Mouse (Mus musculus): ENCODE measurements around the gene Lemd2. TPM values are rescaled to one million over a fixed set of nuclear protein-coding genes. Genes with fewer than 3 reads are reported as not detected.

The Lemd2 gene
- polyA plus RNA-seq, 1 experiment from 2014 or later: 14.4 TPM

DNA sequence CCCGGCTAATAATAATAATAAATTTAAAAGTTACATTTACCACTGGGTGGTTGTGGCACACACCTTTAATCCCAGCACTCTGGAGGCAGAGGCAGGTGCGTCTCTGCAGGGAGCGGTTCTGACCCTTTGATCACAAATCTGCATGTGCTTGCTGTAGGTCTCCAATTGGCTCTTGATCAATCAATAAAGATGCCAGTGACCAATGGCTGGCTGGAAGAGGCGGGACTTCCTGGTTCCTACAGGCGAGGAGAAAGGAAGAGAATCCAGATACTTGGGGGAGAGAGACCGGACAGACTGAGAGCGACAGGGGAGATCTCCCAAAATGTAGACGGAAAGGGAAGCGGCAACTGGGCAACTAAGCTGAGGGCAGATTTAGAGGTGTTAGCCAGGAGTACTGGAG, 26.2 kb downstream of the Lemd2 start:
- 84% methylated on average over 9 of the region's 9 CpGs for WGBS
- no peak overlapping the region for H3K4me3 ChIP-seq
- no peaks in the 10 kb centered on the region for H3K9me3 ChIP-seq
- H3K27me3 ChIP-seq (ENCODE audit: insufficient read depth, poor library complexity, severe bottlenecking): peaks cover 2% of the 10 kb centered on the region; the same call in 1 of the 2 replicates
- no peak overlapping the region for H3K27ac ChIP-seq
- no peaks in the 10 kb centered on the region for H3K36me3 ChIP-seq
- peaks cover 19% of the 10 kb centered on the region for H3K4me1 ChIP-seq
- no peak for DNase-seq (ENCODE audit: low spot score)

- no peak for DNase-seq (ENCODE audit: low spot score)
- Histone ChIP-seq H3K36me3 (no peaks in the 10 kb centered on the region), H3K27ac (no peak overlapping the region), H3K27me3 (ENCODE audit: insufficient read depth, poor library complexity, severe bottlenecking) (peaks cover 6% of the 10 kb centered on the region; the same call in 1 of the 2 replicates), H3K9me3 (no peaks in the 10 kb centered on the region), H3K4me3 (no peak overlapping the region), H3K4me1 (peaks cover 19% of the 10 kb centered on the region)
- 90% methylated on average over 4 of the region's 4 CpGs for WGBS
These were observed 27.5 kb downstream of the Lemd2 start for GRCm38 (mm10) chr17:27176754-27177153.

GRCm38 (mm10) chr17:27176287-27176686, 28.0 kb downstream of the Lemd2 start:
- no peak overlapping the region for H3K4me3 ChIP-seq
- H3K27ac ChIP-seq: no peak overlapping the region
- no peaks in the 10 kb centered on the region for H3K36me3 ChIP-seq
- no peak for DNase-seq (ENCODE audit: low spot score)
- WGBS: 61% methylated on average over 3 of the region's 3 CpGs
- H3K27me3 ChIP-seq (ENCODE audit: insufficient read depth, poor library complexity, severe bottlenecking): peaks cover 6% of the 10 kb centered on the region; the same call in 1 of the 2 replicates
- H3K4me1 ChIP-seq: peaks cover 14% of the 10 kb centered on the region
- no peaks in the 10 kb centered on the region for H3K9me3 ChIP-seq

DNA sequence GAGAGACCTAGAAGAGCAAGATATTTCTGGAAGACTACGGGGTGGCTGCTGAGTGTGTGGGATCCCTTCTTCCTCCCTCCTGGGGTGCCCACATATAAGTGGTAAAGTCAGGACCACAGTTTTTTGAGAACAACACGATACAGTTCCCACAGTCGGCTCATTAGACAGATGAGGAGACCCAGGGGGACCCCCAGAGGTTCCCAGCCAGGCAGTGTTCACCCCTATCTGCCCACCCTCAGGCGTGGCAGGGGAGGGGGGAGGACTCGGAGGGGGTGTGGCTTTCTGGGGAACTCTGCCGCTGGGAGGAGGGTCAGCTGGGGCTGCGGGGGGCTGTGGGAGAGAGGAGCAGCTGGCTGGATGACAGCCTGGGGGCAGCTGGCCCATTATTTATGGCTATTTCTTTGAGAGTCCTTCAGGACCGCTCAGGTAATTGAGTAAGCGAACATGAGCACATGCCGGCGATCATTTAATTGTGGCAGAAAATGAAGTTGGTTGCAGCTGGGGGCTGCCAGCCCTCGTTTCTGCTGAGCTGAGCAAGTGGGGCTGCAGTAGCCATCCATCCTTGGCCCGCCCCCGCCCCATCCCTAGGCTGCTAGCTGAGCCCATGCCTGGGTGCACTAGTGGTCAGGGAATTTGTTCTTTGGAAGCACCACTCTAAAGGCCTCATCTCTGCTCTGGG, 28.9 kb downstream of the Lemd2 start:
- 49% methylated on average over 14 of the region's 14 CpGs for WGBS
- H3K27ac ChIP-seq: no peak overlapping the region
- peaks cover 13% of the 10 kb centered on the region for H3K4me1 ChIP-seq
- peaks cover 6% of the 10 kb centered on the region; the same call in 1 of the 2 replicates for H3K27me3 ChIP-seq (ENCODE audit: insufficient read depth, poor library complexity, severe bottlenecking)
- DNase-seq (ENCODE audit: low spot score): no peak
- no peaks in the 10 kb centered on the region for H3K36me3 ChIP-seq
- no peaks in the 10 kb centered on the region for H3K9me3 ChIP-seq
- no peak overlapping the region for H3K4me3 ChIP-seq

DNA sequence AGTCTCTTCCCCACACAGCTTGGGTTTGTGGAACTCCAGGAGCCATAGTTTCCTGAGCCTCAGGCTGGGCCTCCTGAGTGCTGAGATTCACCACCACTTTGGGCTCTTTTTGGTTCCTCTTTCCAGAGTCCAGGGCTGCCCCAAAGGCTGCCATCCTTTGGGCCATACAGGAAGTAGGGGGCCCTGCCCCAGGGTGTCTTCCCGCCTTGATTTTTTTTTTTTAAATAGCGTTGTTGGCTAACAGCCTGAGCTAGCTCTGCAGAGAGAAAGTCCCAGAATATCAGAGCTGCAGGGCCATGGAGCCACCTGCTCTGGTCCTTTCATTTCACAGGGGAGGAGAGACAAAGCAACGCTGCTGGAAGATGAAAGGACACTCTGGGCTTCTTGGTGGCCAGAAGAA, 30.6 kb downstream of the Lemd2 start:
- Histone ChIP-seq H3K9me3 (no peaks in the 10 kb centered on the region), H3K4me3 (no peak overlapping the region), H3K27ac (no peak overlapping the region), H3K27me3 (ENCODE audit: insufficient read depth, poor library complexity, severe bottlenecking) (peaks cover 11% of the 10 kb centered on the region; the same call in 1 of the 2 replicates), H3K4me1 (peaks cover 7% of the 10 kb centered on the region), H3K36me3 (no peaks in the 10 kb centered on the region)
- DNase-seq (ENCODE audit: low spot score): no peak
- WGBS: 73% methylated on average over 3 of the region's 3 CpGs

GRCm38 (mm10) chr17:27172459-27172858, 31.8 kb downstream of the Lemd2 start:
- Histone ChIP-seq H3K27me3 (ENCODE audit: insufficient read depth, poor library complexity, severe bottlenecking) (peaks cover 11% of the 10 kb centered on the region; the same call in 1 of the 2 replicates), H3K9me3 (no peaks in the 10 kb centered on the region), H3K27ac (no peak overlapping the region), H3K4me3 (no peak overlapping the region), H3K4me1 (peaks cover 7% of the 10 kb centered on the region), H3K36me3 (no peaks in the 10 kb centered on the region)
- WGBS: 81% methylated on average over 9 of the region's 9 CpGs
- DNase-seq (ENCODE audit: low spot score): no peak

DNA sequence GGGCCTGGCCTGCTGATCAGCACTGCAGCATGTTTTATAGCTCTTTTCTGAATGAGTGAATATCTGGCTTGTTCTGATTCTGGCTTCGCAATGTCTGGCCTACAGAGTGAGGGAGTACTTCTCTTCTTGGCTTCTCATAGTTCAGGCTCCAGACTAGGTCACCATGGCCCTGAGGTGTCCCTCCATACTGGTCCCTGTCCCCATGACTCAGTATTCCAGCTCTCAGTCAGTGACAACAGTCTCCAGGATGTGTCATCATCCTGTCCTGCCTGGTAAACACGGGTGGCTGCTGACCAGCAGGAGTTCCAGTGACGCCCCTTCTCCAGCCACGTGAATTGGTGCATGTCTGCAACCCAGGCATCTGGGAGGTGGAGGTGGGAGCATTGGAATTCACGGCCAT, 33.1 kb downstream of the Lemd2 start:
- 71% methylated on average over 5 of the region's 5 CpGs for WGBS
- Histone ChIP-seq H3K4me3 (no peak overlapping the region), H3K4me1 (peaks cover 7% of the 10 kb centered on the region), H3K27me3 (ENCODE audit: insufficient read depth, poor library complexity, severe bottlenecking) (peaks cover 11% of the 10 kb centered on the region), H3K27ac (no peak overlapping the region), H3K9me3 (no peaks in the 10 kb centered on the region), H3K36me3 (no peaks in the 10 kb centered on the region)
- DNase-seq (ENCODE audit: low spot score): no peak

- Histone ChIP-seq H3K27ac (no peak overlapping the region), H3K36me3 (no peaks in the 10 kb centered on the region), H3K27me3 (ENCODE audit: insufficient read depth, poor library complexity, severe bottlenecking) (peaks cover 11% of the 10 kb centered on the region), H3K4me3 (no peak overlapping the region), H3K9me3 (no peaks in the 10 kb centered on the region), H3K4me1 (peaks cover 5% of the 10 kb centered on the region; the same call in 1 of the 2 replicates)
- no peak for DNase-seq (ENCODE audit: low spot score)
- 69% methylated on average over 11 of the region's 11 CpGs for WGBS
These were observed 34.1 kb downstream of the Lemd2 start for GRCm38 (mm10) chr17:27169952-27170695.

GRCm38 (mm10) chr17:27168569-27168968, 35.7 kb downstream of the Lemd2 start:
- Histone ChIP-seq H3K4me3 (no peak overlapping the region), H3K36me3 (no peaks in the 10 kb centered on the region), H3K4me1 (peaks cover 4% of the 10 kb centered on the region; the same call in 1 of the 2 replicates), H3K9me3 (no peaks in the 10 kb centered on the region), H3K27me3 (ENCODE audit: insufficient read depth, poor library complexity, severe bottlenecking) (peaks cover 19% of the 10 kb centered on the region), H3K27ac (no peak overlapping the region)
- 89% methylated on average over 4 of the region's 4 CpGs for WGBS
- DNase-seq (ENCODE audit: low spot score): no peak

DNA sequence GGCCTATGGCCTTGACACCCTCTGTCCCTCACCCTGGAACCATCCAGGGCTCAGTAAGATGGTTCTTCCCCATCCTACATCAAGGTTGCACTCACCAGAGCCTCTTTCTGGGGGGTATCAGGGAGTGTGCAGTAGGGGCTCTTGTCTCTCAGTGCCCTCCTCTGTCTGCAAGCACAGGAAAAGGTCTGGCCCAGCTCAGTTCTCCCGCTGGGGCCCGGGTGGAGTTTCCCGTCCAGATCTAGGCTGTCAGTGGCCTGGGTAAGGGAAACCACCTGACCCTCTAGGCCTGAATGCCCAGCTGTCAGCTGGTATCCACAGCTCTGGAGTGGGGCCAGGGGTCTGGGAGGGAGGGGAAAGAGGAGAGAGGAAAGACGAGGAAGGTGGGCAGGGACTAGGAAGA, 36.7 kb downstream of the Lemd2 start, which contains the start of gene Ip6k3:
Gene Ip6k3 (minus strand): TSS at position 251 of the 400 bp plus-strand sequence.
- peaks cover 4% of the 10 kb centered on the region; the same call in 1 of the 2 replicates for H3K4me1 ChIP-seq
- H3K36me3 ChIP-seq: no peaks in the 10 kb centered on the region
- no peaks in the 10 kb centered on the region for H3K9me3 ChIP-seq
- no peak within 1 kb of the TSS for H3K27ac ChIP-seq
- DNase-seq (ENCODE audit: low spot score): no peak
- peaks cover 15% of the 10 kb centered on the region; the same call in 1 of the 2 replicates for H3K27me3 ChIP-seq (ENCODE audit: insufficient read depth, poor library complexity, severe bottlenecking)
- WGBS: 51% methylated on average over 4 of the region's 4 CpGs
- H3K4me3 ChIP-seq: no peak within 1 kb of the TSS

- H3K9me3 ChIP-seq: no peaks in the 10 kb centered on the region
- no peak overlapping the region for H3K27ac ChIP-seq
- H3K27me3 ChIP-seq (ENCODE audit: insufficient read depth, poor library complexity, severe bottlenecking): peaks cover 15% of the 10 kb centered on the region; the same call in 1 of the 2 replicates
- 77% methylated on average over 6 of the region's 6 CpGs for WGBS
- H3K4me1 ChIP-seq: peaks cover 4% of the 10 kb centered on the region; the same call in 1 of the 2 replicates
- no peak for DNase-seq (ENCODE audit: low spot score)
- H3K36me3 ChIP-seq: no peaks in the 10 kb centered on the region
- no peak overlapping the region for H3K4me3 ChIP-seq
These were observed 37.4 kb downstream of the Lemd2 start for GRCm38 (mm10) chr17:27166901-27167300.

DNA sequence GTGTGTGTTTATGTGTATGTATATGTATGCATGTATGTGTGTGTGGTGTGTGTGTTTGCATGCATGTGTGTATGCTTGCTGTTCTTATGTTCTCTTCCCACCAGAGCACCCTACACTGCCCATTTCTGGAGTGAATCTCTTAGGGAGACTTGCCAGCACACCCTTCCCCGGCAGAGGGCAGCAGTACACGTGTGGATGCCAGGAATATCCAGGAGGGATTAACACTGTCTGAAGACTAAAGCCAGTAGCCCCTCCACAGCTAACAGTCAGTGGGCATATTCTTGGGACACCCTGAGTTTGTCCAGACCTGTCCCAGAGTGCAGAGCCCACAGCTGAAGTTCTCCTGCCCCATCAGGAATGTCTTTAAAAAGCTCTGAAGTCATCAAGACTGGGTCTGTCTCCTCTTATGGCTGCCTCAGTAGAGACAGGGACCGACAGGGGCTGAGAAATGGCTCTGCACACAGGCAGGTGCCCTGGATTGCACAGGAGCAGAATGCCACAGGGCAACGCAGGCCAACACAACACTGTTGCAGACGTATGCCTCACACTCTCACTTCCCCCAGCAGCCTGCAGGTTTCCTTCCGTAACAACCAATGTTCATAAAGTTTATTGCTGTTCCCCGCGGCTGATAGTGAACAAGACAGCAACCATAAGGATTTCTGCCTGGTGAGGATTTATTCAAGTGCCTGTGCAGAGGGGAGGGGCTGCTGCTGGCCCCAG, 39.1 kb downstream of the Lemd2 start:
- no peaks in the 10 kb centered on the region for H3K9me3 ChIP-seq
- H3K4me3 ChIP-seq: no peak overlapping the region
- 0 out of 2 replicates have a peak overlapping the region, but pooled peaks have one; percentile 11 for H3K27ac ChIP-seq
- H3K36me3 ChIP-seq: no peaks in the 10 kb centered on the region
- H3K27me3 ChIP-seq (ENCODE audit: insufficient read depth, poor library complexity, severe bottlenecking): peaks cover 18% of the 10 kb centered on the region; the same call in 1 of the 2 replicates
- 68% methylated on average over 8 of the region's 8 CpGs for WGBS
- peaks cover 4% of the 10 kb centered on the region; the same call in 1 of the 2 replicates for H3K4me1 ChIP-seq
- DNase-seq (ENCODE audit: low spot score): no peak
